Mouse (Mus musculus): ENCODE results near the gene Ndufb4.

- TF ChIP-seq POLR2A (IDR thresholded peaks at IDR 0.05; ENCODE audit: low read depth, low read length) (no peak), CTCF (IDR thresholded peaks at IDR 0.05; ENCODE audit: extremely low read depth, insufficient read length, insufficient replicate concordance, low read depth, low read length) (no peak)
Measured at GRCm38 (mm10) chr16:37614540-37614939, 39.7 kb downstream of the Ndufb4 start.
